Mouse (Mus musculus): ENCODE data around the gene 6030498E09Rik.

The 6030498E09Rik gene

DNA sequence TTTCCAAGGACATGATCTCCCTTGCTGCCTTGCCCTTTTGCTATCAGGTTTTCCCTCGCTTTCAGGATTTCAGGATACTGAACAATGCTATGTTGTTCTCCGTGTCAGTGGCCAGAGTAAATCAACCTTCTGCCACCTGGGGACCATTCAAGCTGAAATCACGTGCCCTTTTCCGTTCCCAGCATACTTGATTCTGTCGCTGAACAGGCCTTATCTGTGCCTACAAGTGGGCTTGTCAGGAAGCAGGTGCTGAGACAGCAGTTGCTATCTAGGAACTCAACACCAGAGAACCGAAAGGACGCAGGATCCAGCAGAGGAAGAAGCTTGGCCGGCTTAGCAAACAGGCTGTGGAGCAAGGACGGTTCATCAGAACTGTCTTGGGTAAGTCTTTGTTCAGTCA is at the start of gene 6030498E09Rik:
6030498E09Rik (plus strand) TSS at position 194 of the 400 bp plus-strand sequence.
- no peak for DNase-seq (ENCODE audit: extremely low spot score, low spot score)

DNA sequence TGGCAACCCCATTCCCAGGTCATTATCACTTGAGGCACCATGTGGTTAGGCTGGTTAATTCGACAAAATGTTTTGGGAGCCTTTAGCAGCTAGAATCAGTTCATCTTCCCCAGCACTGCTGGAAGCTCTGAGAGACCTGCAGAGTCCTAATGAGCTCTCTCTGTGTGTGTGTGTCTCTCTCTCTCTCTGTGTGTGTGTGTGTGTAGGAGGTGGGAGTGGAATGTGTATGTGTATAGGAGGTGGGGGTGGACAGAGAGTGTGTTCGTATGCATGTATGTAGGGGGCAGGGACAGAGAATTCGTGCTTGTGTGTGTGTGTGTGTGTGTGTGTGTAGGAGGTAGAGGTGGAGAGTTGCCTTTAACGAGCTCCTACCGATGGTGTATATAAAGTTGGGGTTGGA is 42.4 kb upstream of the 6030498E09Rik start:
- DNase-seq (ENCODE audit: extremely low spot score, low spot score): no peak

GRCm38 (mm10) chrX:38730639-38731038 is 41.8 kb upstream of the 6030498E09Rik start:
- no peak for DNase-seq (ENCODE audit: extremely low spot score, low spot score)

DNA sequence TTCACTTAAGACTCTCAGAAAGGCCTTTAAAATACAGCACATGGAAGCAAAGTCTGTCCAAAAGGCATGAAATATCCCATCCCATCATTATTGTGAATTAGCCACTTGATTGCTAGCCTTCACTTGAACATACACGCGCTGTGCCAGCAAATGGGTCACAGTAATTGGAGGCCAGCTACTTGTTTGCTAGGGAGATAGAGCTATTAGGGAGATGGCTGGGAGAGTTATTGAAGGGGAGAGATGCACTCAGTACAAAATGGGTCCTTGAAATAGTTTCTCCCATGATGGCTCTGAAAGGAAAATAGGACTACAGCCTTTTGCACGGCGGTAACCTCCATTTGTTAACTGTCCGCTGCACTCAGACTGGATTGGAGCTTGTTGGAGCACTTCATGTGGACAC is 38.8 kb upstream of the 6030498E09Rik start:
- no peak for DNase-seq (ENCODE audit: extremely low spot score, low spot score)

DNA sequence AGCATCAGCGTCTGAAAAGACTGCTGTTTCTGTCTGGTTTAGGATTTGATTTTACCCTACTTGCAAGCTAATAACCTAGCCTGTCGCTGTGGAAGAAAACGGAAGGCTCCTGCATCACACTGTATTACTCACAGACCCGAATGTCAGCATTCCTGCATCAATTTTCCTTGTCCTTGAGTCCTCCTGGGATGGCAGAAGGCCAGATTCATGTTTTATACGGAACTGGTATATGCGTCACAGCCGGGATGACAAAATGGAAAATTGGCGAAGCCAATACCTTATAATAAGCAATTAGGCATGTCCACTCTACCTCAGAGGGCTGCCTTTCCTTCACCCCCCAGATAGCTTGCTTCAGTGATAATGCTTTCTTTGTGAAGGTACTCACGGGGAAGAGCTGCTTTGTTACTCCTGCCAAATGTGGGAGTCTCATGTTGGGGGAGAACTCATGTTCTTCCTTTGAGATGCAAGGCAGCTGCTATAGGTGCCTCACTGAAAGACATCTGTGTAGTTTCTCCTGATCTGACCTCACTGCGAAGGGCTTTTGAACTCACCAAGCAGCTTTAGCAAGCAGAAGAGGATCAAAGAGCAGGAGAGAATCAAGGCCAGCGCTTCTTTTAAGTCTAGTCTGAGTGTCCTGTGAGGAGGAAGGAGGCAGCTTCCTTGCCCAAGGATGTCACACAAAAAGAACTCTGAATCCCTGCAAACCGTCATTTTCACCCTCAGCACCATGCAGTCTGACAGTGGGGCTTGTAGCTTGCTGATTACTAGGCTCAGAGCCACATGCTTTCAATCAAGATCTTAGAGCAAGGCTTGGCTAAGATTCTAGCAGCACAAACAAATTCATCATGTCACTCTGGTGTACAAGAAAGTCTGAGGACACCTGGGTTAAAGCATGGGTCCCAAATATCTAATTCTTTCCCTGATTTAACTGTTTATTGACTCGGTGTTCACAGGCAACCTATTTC is 37.3 kb upstream of the 6030498E09Rik start:
- DNase-seq (ENCODE audit: extremely low spot score, low spot score): no peak

GRCm38 (mm10) chrX:38771453-38771852 is 1.0 kb upstream of the 6030498E09Rik start:
- no peak for DNase-seq (ENCODE audit: extremely low spot score, low spot score)

DNA sequence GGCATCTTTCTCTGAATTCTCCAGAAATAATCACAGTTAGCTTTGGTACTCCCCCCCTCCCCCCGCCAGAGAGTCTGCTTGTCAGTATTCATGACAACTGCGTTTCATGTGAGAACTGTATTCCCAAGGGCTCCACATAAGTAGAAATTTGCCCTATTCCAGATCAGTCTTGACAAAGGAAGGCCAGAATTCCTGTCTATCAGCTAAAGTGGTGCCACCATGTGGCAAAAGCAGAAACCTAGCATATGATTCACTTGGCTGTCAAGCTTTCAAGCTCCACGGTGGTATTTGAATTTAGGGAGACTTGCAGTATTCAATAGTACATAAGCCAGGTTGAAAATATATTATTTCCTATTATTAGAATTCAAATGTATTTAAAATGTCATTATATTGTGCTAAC is 585 bp upstream of the 6030498E09Rik start:
- DNase-seq (ENCODE audit: extremely low spot score, low spot score): no peak

GRCm38 (mm10) chrX:38794373-38794772 is 21.9 kb downstream of the 6030498E09Rik start:
- DNase-seq (ENCODE audit: extremely low spot score, low spot score): no peak

DNA sequence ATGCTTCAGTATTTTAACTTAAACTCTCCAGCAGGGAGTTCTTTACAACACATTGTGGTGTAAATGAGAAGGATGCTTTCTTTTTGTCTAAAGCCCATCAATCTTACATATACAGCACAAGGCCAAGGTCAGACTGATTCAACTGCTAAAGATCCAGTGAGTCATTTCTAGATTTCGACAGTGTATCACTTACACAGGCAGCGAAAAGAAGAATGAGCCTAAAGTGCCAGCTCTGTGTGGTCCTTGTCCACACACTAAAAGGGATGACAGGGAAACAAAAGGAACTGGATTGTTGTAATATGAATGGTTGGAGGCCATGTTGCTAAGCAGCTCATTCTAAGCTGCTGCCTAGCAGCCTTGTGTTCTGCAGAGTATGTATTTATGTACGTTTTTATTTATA is 41.5 kb downstream of the 6030498E09Rik start:
- DNase-seq (ENCODE audit: extremely low spot score, low spot score): no peak

- no peak for DNase-seq (ENCODE audit: extremely low spot score, low spot score)
These were observed 44.4 kb downstream of the 6030498E09Rik start for GRCm38 (mm10) chrX:38816841-38817240.

DNA sequence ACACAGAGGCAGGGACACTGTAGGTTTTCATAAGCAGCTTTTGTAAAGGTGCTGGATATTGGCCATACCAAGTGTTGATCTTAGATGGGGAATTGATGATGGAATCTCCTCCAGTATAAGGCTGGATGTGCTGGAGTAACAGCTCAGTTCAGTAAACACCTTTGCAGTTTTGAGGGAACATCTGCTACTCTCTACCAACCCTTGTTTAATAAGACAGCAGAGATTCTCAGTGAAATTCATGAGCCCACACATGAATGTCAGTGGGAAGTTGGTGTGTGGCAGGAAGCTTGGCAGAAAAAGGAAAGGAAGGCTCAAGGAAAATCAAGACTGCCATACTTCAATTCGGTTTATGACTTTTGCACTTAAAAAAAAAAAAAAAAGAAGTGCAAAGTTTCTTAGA is 186.1 kb downstream of the 6030498E09Rik start:
- no peak for DNase-seq (ENCODE audit: extremely low spot score, low spot score)

DNA sequence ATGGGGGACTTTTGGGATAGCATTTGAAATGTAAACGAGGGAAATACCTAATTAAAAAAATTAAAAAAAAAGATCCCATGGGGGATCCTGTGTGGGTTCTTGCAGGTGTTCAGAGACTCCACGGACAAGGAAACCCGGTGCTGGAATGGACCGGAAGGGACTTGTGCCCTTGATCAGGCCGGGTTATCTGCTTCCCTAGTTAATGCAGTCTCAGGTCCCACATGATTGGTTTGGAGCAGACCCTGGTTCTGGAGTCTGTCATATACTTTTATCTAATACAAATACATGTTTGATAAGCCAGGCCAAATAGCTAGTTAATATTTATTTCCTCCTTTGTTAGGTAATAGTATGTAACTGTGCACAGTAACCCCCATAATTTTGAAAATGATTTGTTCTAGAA is 223.8 kb downstream of the 6030498E09Rik start:
- no peak for DNase-seq (ENCODE audit: extremely low spot score, low spot score)
